Mouse (Mus musculus) ovary, adult 10 weeks (tissue): ENCODE results near the gene Tlr5. TPM values are rescaled to one million over a fixed set of nuclear protein-coding genes. Genes with fewer than 3 reads are reported as not detected.

Experiments
- polyA plus RNA-seq: library from polyadenylated mRNA; stranded (reverse); fragments of 350-450 nt; fragmentation: Illumina TruSeq; extraction: RNeasy Lipid Tissue Mini Kit (QIAGEN cat#74804); gene quantifications from one replicate; pipeline ENCODE4 v1.2.3, GENCODE M21; 2014

Gene Tlr5
- 1.0 TPM for polyA plus RNA-seq

GRCm38 (mm10) chr1:182954287-182955046, at the start of gene Tlr5:
Tlr5 (plus strand) TSS chr1:182954788.

Other genes with a start within 250 kb of the Tlr5 start
- gene Ccdc185, start 205.6 kb upstream of the Tlr5 start, polyA plus RNA-seq: not detected
- gene Susd4, start 190.9 kb upstream of the Tlr5 start, polyA plus RNA-seq: 3.8 TPM